ENCODE assay signal across 19 mouse cellular contexts in genomic region chr2:117614772-117615171, GRCm38 (mm10).
DNase-seq lines count a peak whose midpoint lies in the region; ATAC-seq and TF ChIP-seq lines count a peak whose summit lies in the region.
"Had no signal": no experiment of that assay in that cellular context is flagged by ENCODE, and none has a peak within 500 bp of the region (broad histone marks: within the 10 kb centered on the region; RNA-seq: fewer than 3 reads in every experiment).

No protein-coding gene starts in this region.

- 0 out of 2 replicates have a peak, but pooled peaks have one; percentile 43 for ATAC-seq in kidney, embryonic 14.5 days (ENCODE audit: low FRiP score, low TSS enrichment)
- 0 out of 2 replicates have a peak, but pooled peaks have one; percentile 48 for ATAC-seq in neural tube, embryonic 12.5 days (ENCODE audit: low FRiP score, low read depth)
- ATAC-seq in lung, postnatal 0 days: no peak
- ATAC-seq: intestine, embryonic 16.5 days; liver, embryonic 12.5 days had no signal

- no peak overlapping the region for H3K27ac ChIP-seq in kidney, embryonic 14.5 days (ENCODE audit: low read depth, low read length)
- H3K27ac ChIP-seq in neural tube, embryonic 12.5 days: no peak overlapping the region
- no peak overlapping the region for H3K27ac ChIP-seq in lung, postnatal 0 days (ENCODE audit: low read length)
- H3K27ac ChIP-seq: forebrain, embryonic 12.5 days; heart, embryonic 13.5 days; liver, embryonic 12.5 days; lung, embryonic 15.5 days had no signal

- H3K4me3 ChIP-seq in kidney, embryonic 14.5 days (ENCODE audit: low read length): no peak overlapping the region
- no peak overlapping the region for H3K4me3 ChIP-seq in neural tube, embryonic 12.5 days
- H3K4me3 ChIP-seq in lung, postnatal 0 days (ENCODE audit: low read depth, low read length): no peak overlapping the region
- H3K4me3 ChIP-seq: forebrain, embryonic 12.5 days; heart, embryonic 13.5 days; liver, embryonic 12.5 days; lung, embryonic 15.5 days had no signal

- no peaks in the 10 kb centered on the region for H3K36me3 ChIP-seq in kidney, embryonic 14.5 days (ENCODE audit: control insufficient read depth, insufficient read depth, low read length)
- H3K36me3 ChIP-seq in neural tube, embryonic 12.5 days: no peaks in the 10 kb centered on the region
- no peaks in the 10 kb centered on the region for H3K36me3 ChIP-seq in lung, postnatal 0 days (ENCODE audit: insufficient read depth, low read length)
- H3K36me3 ChIP-seq: forebrain, embryonic 12.5 days; heart, embryonic 13.5 days; liver, embryonic 12.5 days; lung, embryonic 15.5 days had no signal

- H3K4me1 ChIP-seq in kidney, embryonic 14.5 days (ENCODE audit: control insufficient read depth, insufficient read depth, low read length): 0 out of 2 replicates have a peak, but pooled peaks cover 3% of the 10 kb centered on the region
- H3K4me1 ChIP-seq in neural tube, embryonic 12.5 days: peaks cover 4% of the 10 kb centered on the region
- H3K4me1 ChIP-seq in lung, postnatal 0 days (ENCODE audit: insufficient read depth, low read depth, low read length): no peaks in the 10 kb centered on the region
- H3K4me1 ChIP-seq: liver, embryonic 12.5 days; lung, embryonic 15.5 days had no signal

- H3K9ac ChIP-seq in kidney, embryonic 14.5 days (ENCODE audit: low read depth, low read length): no peak overlapping the region
- no peak overlapping the region for H3K9ac ChIP-seq in neural tube, embryonic 12.5 days
- H3K9ac ChIP-seq in lung, postnatal 0 days (replicated peaks; ENCODE audit: low read depth): no peak overlapping the region
- H3K9ac ChIP-seq: forebrain, embryonic 12.5 days; heart, embryonic 13.5 days; liver, embryonic 12.5 days; lung, embryonic 15.5 days had no signal

- no peak for TF ChIP-seq EP300 in lung, postnatal 0 days (IDR thresholded peaks at IDR 0.05)

- 39% methylated on average over 1 of the region's 1 CpGs for WGBS in kidney, embryonic 14.5 days
- 38% methylated on average over 1 of the region's 1 CpGs for WGBS in neural tube, embryonic 12.5 days
- WGBS in lung, postnatal 0 days: 76% methylated on average over 1 of the region's 1 CpGs

- H3K27me3 ChIP-seq in kidney, embryonic 14.5 days (ENCODE audit: control insufficient read depth, insufficient read depth, low read length): no peaks in the 10 kb centered on the region
- no peaks in the 10 kb centered on the region for H3K27me3 ChIP-seq in neural tube, embryonic 12.5 days (replicated peaks)
- no peaks in the 10 kb centered on the region for H3K27me3 ChIP-seq in lung, postnatal 0 days (replicated peaks; ENCODE audit: insufficient read depth, low read length)
- H3K27me3 ChIP-seq: forebrain, embryonic 12.5 days; heart, embryonic 13.5 days; liver, embryonic 12.5 days; lung, embryonic 15.5 days had no signal

- H3K9me3 ChIP-seq in kidney, embryonic 14.5 days (ENCODE audit: control insufficient read depth, low read length): no peaks in the 10 kb centered on the region
- no peaks in the 10 kb centered on the region for H3K9me3 ChIP-seq in neural tube, embryonic 12.5 days
- no peaks in the 10 kb centered on the region for H3K9me3 ChIP-seq in lung, postnatal 0 days (ENCODE audit: low read length)
- H3K9me3 ChIP-seq: forebrain, embryonic 12.5 days; heart, embryonic 13.5 days; liver, embryonic 12.5 days; lung, embryonic 15.5 days had no signal

- no peak for TF ChIP-seq CTCF in lung, postnatal 0 days (IDR thresholded peaks at IDR 0.05)

- no peak overlapping the region for H3K4me2 ChIP-seq in kidney, embryonic 14.5 days (replicated peaks; ENCODE audit: low read depth, low read length)
- H3K4me2 ChIP-seq in neural tube, embryonic 12.5 days (replicated peaks): no peak overlapping the region
- H3K4me2 ChIP-seq in lung, postnatal 0 days (replicated peaks; ENCODE audit: low read depth, low read length): no peak overlapping the region
- H3K4me2 ChIP-seq: forebrain, embryonic 12.5 days; heart, embryonic 13.5 days; liver, embryonic 12.5 days; lung, embryonic 15.5 days had no signal

- no peak for DNase-seq in kidney, postnatal 10 days
- DNase-seq in embryo, embryonic 10 days (ENCODE audit: low spot score): peak; percentile 45
- DNase-seq in forelimb bud, embryonic 11.5 days (ENCODE audit: low read depth, low spot score): peak; percentile 12
- no peak for DNase-seq in gastrocnemius, adult 18-20 months (ENCODE audit: low spot score)
- no peak for DNase-seq in c-Kit-positive CD71-positive TER-119-positive erythroid progenitor cells, embryonic 14.5 days (ENCODE audit: low spot score)
- no peak for DNase-seq in lung, postnatal 0 days (ENCODE audit: low spot score)
- DNase-seq: cerebellum, postnatal 36 days; heart, postnatal 4 days; kidney, postnatal 25 days; left cerebral cortex, postnatal 4 days; midbrain, embryonic 14.5 days; thymus, postnatal 25 days had no signal

Comparison
In these comparisons a context has a peak if more than half of its experiments do, and no peak if none do; other contexts are left out.
1. DNase-seq: peak in embryo, embryonic 10 days (single experiment) and forelimb bud, embryonic 11.5 days (single experiment); none in kidney, postnatal 10 days (single experiment), gastrocnemius, adult 18-20 months (single experiment), c-Kit-positive CD71-positive TER-119-positive erythroid progenitor cells, embryonic 14.5 days (single experiment) and lung, postnatal 0 days (single experiment).